Mouse (Mus musculus) bone marrow, adult 2 months (tissue): ENCODE data around the gene Ttc26. TPM values are rescaled to one million over a fixed set of nuclear protein-coding genes. Genes with fewer than 3 reads are reported as not detected.
"Not testable (repeated sequence)": the region's sequence is repeated elsewhere in the genome, so short reads cannot be mapped to it uniquely, and the experiment has no call there.

Experiments used
- H3K27ac ChIP-seq: fragments of 200-500 bp; 2 replicates; pipeline ENCODE4 v1.5.1; 2012; ENCODE audit warnings: low read depth, mild to moderate bottlenecking, control low read depth, inconsistent platforms, low read length; ENCODE audit not compliant: control insufficient read depth, poor library complexity, insufficient read depth
- H3K4me1 ChIP-seq: fragments of 200-500 bp; 2 replicates; pipeline ENCODE4 v1.6.1; 2011; ENCODE audit warnings: low read length; ENCODE audit not compliant: control insufficient read depth, insufficient read depth
- H3K4me3 ChIP-seq: fragments of 200-500 bp; replicated peaks from 2 replicates; pipeline ENCODE3; 2011; ENCODE audit warnings: mild to moderate bottlenecking, low read depth, low read length, control low read depth; ENCODE audit not compliant: control insufficient read depth
- CTCF ChIP-seq: fragments of 200-500 bp; IDR thresholded peaks from 2 replicates; pipeline ENCODE4 v1.5.1; 2011; ENCODE audit warnings: low read length, control low read depth; ENCODE audit not compliant: control insufficient read depth, insufficient read depth
- POLR2A ChIP-seq: fragments of 200-500 bp; IDR thresholded peaks from 2 replicates; pipeline ENCODE4 v1.6.1; 2011; ENCODE audit warnings: low read depth, mild to moderate bottlenecking, control low read depth, low read length, borderline replicate concordance; ENCODE audit not compliant: control insufficient read depth
- WGBS: fragments of 180-500 bp; shearing (Covaris S2); methylation state at CpG from one replicate; pipeline ENCODE4 v1.1.7; 2018; 5-methylcytosine and 5-hydroxymethylcytosine counted together
- polyA plus RNA-seq: library from polyadenylated mRNA; stranded (reverse); fragments of >200 nt; gene quantifications from 2 replicates; pipeline ENCODE4 v1.2.4, GENCODE M21; 2011; ENCODE audit warnings: low replicate concordance; ENCODE audit not compliant: missing spikeins, insufficient read depth, insufficient read length

Gene Ttc26
- polyA plus RNA-seq, 1 experiment = 1.2 TPM

- WGBS = under 1% methylated on average over 87 of the region's 87 CpGs
- H3K27ac ChIP-seq = peak within 1 kb of the TSS; percentile 100
- peak; percentile 79 for TF ChIP-seq POLR2A
- TF ChIP-seq CTCF = 0 out of 2 replicates have a peak, but pooled peaks have one; percentile 4
- peak within 1 kb of the TSS; percentile 99 for H3K4me3 ChIP-seq
- H3K4me1 ChIP-seq = peaks cover 3% of the 10 kb centered on the region
Observed at GRCm38 (mm10) chr6:38353811-38354722, 27.2 kb upstream of the Ttc26 start, which contains the start of gene Zc3hav1. Gene Zc3hav1 (minus strand): TSS chr6:38354603.

GRCm38 (mm10) chr6:38354723-38355353 is 26.4 kb upstream of the Ttc26 start:
- H3K27ac ChIP-seq = peak overlapping the region; percentile 100
- no peak for TF ChIP-seq POLR2A
- no peak; the same call in 1 of the 2 replicates for TF ChIP-seq CTCF
- peaks cover 3% of the 10 kb centered on the region for H3K4me1 ChIP-seq
- 5% methylated on average over 20 of the region's 20 CpGs for WGBS
- H3K4me3 ChIP-seq = peak overlapping the region; percentile 99

- 14% methylated on average over 8 of the region's 8 CpGs for WGBS
- H3K4me3 ChIP-seq = peak overlapping the region; percentile 53
- H3K27ac ChIP-seq = no peak overlapping the region
- no peak for TF ChIP-seq POLR2A
- no peak for TF ChIP-seq CTCF
- H3K4me1 ChIP-seq = peaks cover 5% of the 10 kb centered on the region
Observed at GRCm38 (mm10) chr6:38355354-38355823, 25.9 kb upstream of the Ttc26 start.

- 58% methylated on average over 7 of the region's 7 CpGs for WGBS
- Histone ChIP-seq H3K4me1 (peaks cover 4% of the 10 kb centered on the region; the same call in 1 of the 2 replicates), H3K27ac (no peak overlapping the region)
Observed at GRCm38 (mm10) chr6:38355862-38356261, 25.4 kb upstream of the Ttc26 start.

GRCm38 (mm10) chr6:38356661-38357433 is 24.4 kb upstream of the Ttc26 start:
- 87% methylated on average over 15 of the region's 15 CpGs for WGBS
- not testable (repeated sequence) for H3K27ac ChIP-seq, H3K4me3 ChIP-seq, H3K4me1 ChIP-seq

More at GRCm38 (mm10) chr6:38355862-38356261, 25.4 kb upstream of the Ttc26 start:
- TF ChIP-seq CTCF (no peak), POLR2A (no peak)
- H3K4me3 ChIP-seq = no peak overlapping the region

- Histone ChIP-seq H3K4me3 (no peak overlapping the region), H3K27ac (no peak overlapping the region), H3K4me1 (peaks cover 4% of the 10 kb centered on the region; the same call in 1 of the 2 replicates)
- TF ChIP-seq CTCF = no peak
- no peak for TF ChIP-seq POLR2A
- WGBS = 69% methylated on average over 5 of the region's 5 CpGs
Observed at GRCm38 (mm10) chr6:38357603-38358252, 23.5 kb upstream of the Ttc26 start.

- WGBS = 62% methylated on average over 8 of the region's 8 CpGs
Observed at GRCm38 (mm10) chr6:38358253-38359027, 22.8 kb upstream of the Ttc26 start.

GRCm38 (mm10) chr6:38359044-38359735 is 22.1 kb upstream of the Ttc26 start:
- H3K4me1 ChIP-seq, H3K4me3 ChIP-seq, H3K27ac ChIP-seq: not testable (repeated sequence)
- WGBS = 79% methylated on average over 11 of the region's 11 CpGs

More at GRCm38 (mm10) chr6:38358253-38359027, 22.8 kb upstream of the Ttc26 start:
- Histone ChIP-seq H3K27ac (peak overlapping the region; percentile 44; the same call in 1 of the 2 replicates), H3K4me1 (peaks cover 4% of the 10 kb centered on the region; the same call in 1 of the 2 replicates), H3K4me3 (no peak overlapping the region)
- TF ChIP-seq POLR2A = no peak
- no peak for TF ChIP-seq CTCF
